Mouse (Mus musculus): ENCODE results near the gene Creb3.

Creb3 gene

DNA sequence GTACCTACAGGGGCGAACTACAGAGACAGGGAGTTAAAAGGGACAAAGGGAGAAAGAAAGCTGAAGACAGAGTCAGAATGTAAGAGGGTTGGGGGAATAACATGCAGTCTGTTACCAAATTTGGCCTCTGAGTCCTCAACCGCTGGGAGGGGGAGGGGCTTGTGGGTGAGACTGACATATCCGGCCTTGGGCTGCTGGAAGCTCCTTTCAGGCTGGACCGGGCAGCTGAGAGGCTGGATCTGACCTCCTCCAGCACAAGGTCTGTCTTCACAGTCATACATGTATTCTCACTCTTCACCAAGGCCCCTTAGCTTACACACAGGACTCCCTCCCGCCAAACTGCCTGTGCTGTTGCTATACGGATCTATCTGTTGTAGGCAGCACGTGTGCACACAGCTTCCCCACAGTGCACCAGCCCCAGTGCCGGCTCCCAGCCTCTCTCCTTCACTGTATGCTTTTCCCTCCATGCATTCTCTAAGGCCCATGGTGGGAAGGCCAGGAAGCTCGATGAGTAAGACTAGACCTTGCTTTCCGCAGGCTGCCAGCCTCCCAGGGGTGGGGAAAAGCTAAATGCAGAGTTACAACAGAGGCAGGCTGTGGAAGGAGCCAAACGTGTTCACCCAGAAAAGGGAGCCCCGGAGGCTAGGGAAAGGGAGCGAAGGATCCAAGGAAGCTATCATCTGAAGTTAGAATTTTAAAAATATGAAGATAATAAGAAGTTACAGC, 3.3 kb upstream of the Creb3 start:
- peak; percentile 97 for DNase-seq

- DNase-seq, result no peak
Measured at GRCm38 (mm10) chr4:43559519-43560242, 2.5 kb upstream of the Creb3 start.

DNA sequence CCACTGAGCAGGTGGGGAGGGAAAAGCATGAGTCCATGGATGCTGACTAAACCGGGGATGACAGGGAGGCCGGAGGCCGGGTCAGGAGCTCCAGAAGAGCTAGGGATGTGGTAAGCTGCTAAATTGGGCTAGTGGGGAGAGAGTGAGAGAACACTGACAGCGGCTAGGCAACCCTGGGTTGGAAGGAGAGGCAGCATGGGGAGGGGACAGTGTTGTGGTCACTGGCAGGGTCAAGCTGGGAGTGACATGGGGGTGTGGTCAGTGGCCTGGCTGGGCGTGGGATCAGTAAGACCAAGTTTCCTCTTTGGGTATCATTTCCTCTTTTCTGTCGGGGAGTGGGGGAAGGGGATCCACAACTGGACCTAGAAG, 1.9 kb upstream of the Creb3 start:
- DNase-seq, result peak; percentile 99

GRCm38 (mm10) chr4:43560976-43561375, 1.2 kb upstream of the Creb3 start:
- DNase-seq, result no peak

GRCm38 (mm10) chr4:43561436-43561996, 616 bp upstream of the Creb3 start:
- DNase-seq, result no peak

GRCm38 (mm10) chr4:43562769-43563600, 853 bp downstream of the Creb3 start:
- peak; percentile 94 for DNase-seq

DNA sequence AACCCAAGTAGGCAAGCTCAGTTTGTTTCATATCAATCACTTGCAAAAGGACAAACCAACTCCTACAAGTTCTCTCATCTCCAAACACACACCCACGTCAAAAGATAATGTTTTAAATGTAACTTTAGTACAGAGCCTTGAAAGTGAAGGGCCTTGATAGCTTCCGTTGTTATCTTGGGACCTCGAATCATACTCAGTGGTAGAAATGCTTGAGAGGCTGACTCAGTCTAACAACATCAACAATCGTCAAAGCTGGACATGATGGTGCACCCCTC, 1.4 kb downstream of the Creb3 start:
- no peak for DNase-seq

GRCm38 (mm10) chr4:43564231-43564630, 2.1 kb downstream of the Creb3 start:
- DNase-seq, result no peak

- DNase-seq, result peak; percentile 92
Measured at GRCm38 (mm10) chr4:43567140-43567539, 5.0 kb downstream of the Creb3 start.

- peak; percentile 83 for DNase-seq
Measured at GRCm38 (mm10) chr4:43571395-43572045, 9.4 kb downstream of the Creb3 start.

GRCm38 (mm10) chr4:43573561-43573960, 11.4 kb downstream of the Creb3 start:
- peak; percentile 94 for DNase-seq

- DNase-seq, result peak; percentile 85
Measured at GRCm38 (mm10) chr4:43575356-43575755, 13.2 kb downstream of the Creb3 start.

GRCm38 (mm10) chr4:43577237-43577881, 15.2 kb downstream of the Creb3 start:
- DNase-seq, result peak; percentile 67

- DNase-seq, result peak; percentile 99
Measured at GRCm38 (mm10) chr4:43578376-43579204, 16.5 kb downstream of the Creb3 start, which contains the start of the genes Rgp1 and Gba2. Rgp1 (plus strand) TSS chr4:43578715. Gba2 (minus strand) TSS chr4:43578873.

- peak; percentile 88 for DNase-seq
Measured at GRCm38 (mm10) chr4:43579256-43579655, 17.1 kb downstream of the Creb3 start.

DNA sequence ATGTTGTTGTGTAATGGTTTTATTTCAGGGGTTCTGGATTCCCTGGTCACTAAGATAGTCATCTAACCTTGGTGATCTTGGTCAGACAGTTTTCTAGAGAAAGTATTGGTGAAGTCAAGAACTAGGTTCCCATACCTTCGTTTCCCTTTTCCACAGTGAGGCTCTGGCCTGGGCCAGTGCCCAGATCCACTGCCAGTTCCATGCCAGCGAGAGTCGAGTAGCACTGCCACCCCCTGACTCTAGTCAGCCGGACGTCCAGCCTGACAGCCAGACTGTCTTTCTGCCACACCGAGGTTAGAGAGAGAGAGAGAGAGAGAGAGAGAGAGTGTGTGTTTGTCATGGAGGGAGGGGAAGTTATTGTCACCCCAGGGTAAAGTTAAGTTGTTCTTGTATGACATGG, 17.6 kb downstream of the Creb3 start:
- peak; percentile 84 for DNase-seq

DNA sequence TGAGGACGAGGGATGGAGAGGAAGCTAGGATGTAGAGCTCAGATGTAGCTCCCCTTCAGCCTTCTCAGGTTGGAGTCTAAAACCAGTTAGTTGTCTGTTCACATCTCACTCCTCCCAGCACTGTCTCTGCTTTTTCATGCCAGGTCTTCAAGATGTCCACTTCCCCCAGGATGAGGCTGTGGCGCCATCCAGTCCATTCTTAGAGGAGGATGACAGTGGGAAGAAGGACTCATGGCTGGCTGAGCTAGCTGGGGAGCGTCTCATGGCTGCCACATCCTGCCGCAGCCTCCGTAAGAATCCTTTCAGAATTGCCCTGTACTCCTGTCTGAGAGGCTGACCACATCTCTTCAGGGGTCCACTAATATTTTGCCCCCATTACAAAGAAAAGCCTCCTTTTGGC, 18.6 kb downstream of the Creb3 start:
- peak; percentile 84 for DNase-seq

DNA sequence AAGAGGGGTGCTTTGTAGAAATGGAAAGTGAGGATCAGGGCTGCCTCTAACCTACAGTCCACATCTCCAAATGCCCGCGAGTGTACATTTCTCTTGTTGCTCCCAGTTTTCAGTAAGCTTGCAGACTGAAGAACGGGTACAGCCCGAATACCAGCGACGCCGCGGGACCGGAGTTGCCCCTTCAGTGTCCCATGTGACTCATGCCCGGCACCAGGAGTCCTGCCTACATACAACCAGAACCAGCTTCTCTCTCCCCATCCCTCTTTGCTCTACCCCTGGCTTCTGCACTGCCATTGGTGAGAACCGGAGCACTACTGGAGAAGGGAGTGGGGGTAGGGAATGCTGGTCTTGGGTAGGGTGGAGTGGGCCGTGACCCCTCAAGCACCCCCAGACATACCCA, 19.2 kb downstream of the Creb3 start:
- DNase-seq, result peak; percentile 87

- peak; percentile 76 for DNase-seq
Measured at GRCm38 (mm10) chr4:43582241-43582640, 20.1 kb downstream of the Creb3 start.

GRCm38 (mm10) chr4:43583421-43583820, 21.3 kb downstream of the Creb3 start:
- peak; percentile 95 for DNase-seq

Data from heart, adult 11 months (tissue).